Mouse (Mus musculus) midbrain, embryonic 13.5 days (tissue): ENCODE measurements around the gene Nsrp1. TPM values are rescaled to one million over a fixed set of nuclear protein-coding genes. Genes with fewer than 3 reads are reported as not detected.
"Not testable (repeated sequence)": the region's sequence is repeated elsewhere in the genome, so short reads cannot be mapped to it uniquely, and the experiment has no call there.

Experiments
- ATAC-seq: fragments of 200-750 bp; cut with Nextera tagmentation; 2 replicates; pipeline ENCODE4 v1.8.0; 2017; ENCODE audit warnings: mild to moderate bottlenecking, moderate TSS enrichment, moderate library complexity
- H3K27ac ChIP-seq: fragments of 300-500 bp; sonication (generic); 2 replicates; pipeline ENCODE4 v1.5.1; 2015; ENCODE audit warnings: inconsistent platforms, mild to moderate bottlenecking, moderate library complexity
- H3K27me3 ChIP-seq: fragments of 300-500 bp; sonication (generic); 2 replicates; pipeline ENCODE4 v1.6.1; 2015; ENCODE audit warnings: mild to moderate bottlenecking, inconsistent platforms
- H3K36me3 ChIP-seq: fragments of 300-500 bp; sonication (generic); 2 replicates; pipeline ENCODE4 v1.6.1; 2015; ENCODE audit warnings: mild to moderate bottlenecking, inconsistent platforms
- H3K4me1 ChIP-seq: fragments of 300-500 bp; sonication (generic); replicated peaks from 2 replicates; pipeline ENCODE4 v1.6.1; 2015; ENCODE audit warnings: inconsistent platforms
- H3K4me2 ChIP-seq: fragments of 300-500 bp; sonication (generic); replicated peaks from 2 replicates; pipeline ENCODE4 v1.6.1; 2015; ENCODE audit warnings: moderate library complexity, mild to moderate bottlenecking, inconsistent platforms
- H3K4me3 ChIP-seq: fragments of 300-500 bp; sonication (generic); replicated peaks from 2 replicates; pipeline ENCODE4 v1.5.1; 2015; ENCODE audit warnings: mild to moderate bottlenecking, inconsistent platforms
- H3K9ac ChIP-seq: fragments of 300-500 bp; sonication (generic); replicated peaks from 2 replicates; pipeline ENCODE4 v1.6.1; 2015; ENCODE audit warnings: mild to moderate bottlenecking, inconsistent platforms
- H3K9me3 ChIP-seq: fragments of 300-500 bp; sonication (generic); 2 replicates; pipeline ENCODE4 v1.6.1; 2016; ENCODE audit warnings: mild to moderate bottlenecking, inconsistent platforms
- WGBS: fragments of 180-500 bp; shearing (Covaris S2); methylation state at CpG from one replicate; pipeline ENCODE4 v1.1.7; 2015; 5-methylcytosine and 5-hydroxymethylcytosine counted together
- polyA plus RNA-seq: library from polyadenylated mRNA; unstranded; fragments of >200 nt; fragmentation: Nextera tagmentation; extraction: Ambion mirVana; gene quantifications from 2 replicates; pipeline ENCODE4 v1.2.1, GENCODE M21; 2015

Gene Nsrp1
- 73.9 and 78.5 TPM in 2 replicates for polyA plus RNA-seq

DNA sequence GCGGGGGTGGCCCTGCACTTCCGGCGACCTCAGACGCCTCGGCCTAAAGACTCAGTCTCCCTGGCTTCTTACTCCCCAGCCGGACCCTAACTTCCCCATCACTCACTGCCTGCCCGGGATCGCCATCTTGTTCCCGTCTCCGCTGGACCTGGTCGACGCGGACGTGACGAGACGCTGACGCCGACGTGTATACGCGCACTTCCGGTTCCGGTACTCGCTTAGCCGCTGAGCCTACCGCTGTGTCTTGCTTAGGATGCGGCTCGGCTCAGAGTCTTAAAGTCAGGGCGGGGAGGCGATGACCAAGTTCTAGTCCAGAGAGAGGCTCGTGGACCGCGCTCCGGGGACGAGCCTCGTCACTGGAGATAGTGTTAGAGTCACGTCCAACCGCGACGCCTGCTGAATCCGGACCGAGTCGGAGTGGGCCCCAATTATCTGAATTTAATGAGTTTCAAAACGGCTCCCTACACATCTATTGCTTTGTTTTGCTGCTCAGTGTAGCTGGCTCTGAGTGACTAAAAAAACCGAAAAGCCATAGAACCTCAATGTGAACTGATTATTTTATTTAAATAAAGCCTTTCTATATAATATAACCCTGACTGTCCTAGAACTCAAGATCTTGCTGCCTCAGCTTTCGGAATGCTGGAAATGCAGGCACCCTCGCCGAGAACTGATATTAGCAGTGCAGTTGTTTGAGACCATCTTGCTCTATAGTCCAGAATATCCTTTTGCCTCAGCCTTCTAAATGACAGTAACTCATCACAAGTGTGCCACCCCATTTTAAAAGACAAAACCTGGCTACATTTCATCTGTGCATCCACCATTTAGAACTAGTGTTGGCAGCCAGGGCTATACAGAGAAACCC lies at the start of gene Nsrp1:
Gene Nsrp1 (minus strand): TSS at position 163 of the 862 bp plus-strand sequence.
- peaks cover 9% of the 10 kb centered on the region for H3K4me1 ChIP-seq
- H3K4me2 ChIP-seq: peak within 1 kb of the TSS; percentile 97
- H3K27ac ChIP-seq: peak within 1 kb of the TSS; percentile 91
- H3K9me3 ChIP-seq: no peaks in the 10 kb centered on the region
- H3K4me3 ChIP-seq: peak within 1 kb of the TSS; percentile 92
- peaks cover 25% of the 10 kb centered on the region for H3K36me3 ChIP-seq
- 4% methylated on average over 48 of the region's 48 CpGs for WGBS
- ATAC-seq: peak; percentile 100
- H3K27me3 ChIP-seq: peaks cover 25% of the 10 kb centered on the region
- peak within 1 kb of the TSS; percentile 84 for H3K9ac ChIP-seq

DNA sequence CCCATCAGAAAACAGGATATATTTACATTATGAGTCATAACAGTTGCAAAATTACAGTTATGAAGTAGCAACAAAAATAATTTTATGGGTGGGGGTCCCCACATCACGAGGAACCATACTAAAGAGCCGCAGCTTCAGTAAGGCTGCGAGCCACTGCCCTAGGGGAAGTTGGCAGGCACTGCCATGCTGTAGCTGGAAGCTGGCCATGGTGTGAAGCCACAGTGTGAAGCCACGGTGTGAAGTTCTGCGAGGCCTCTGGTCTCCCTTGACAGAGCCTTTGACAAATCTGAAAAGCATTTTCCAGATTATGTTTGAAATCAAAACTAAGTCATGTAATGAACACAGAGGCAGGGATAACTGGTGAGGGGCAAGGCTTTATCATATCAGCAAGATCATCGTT lies 32.9 kb upstream of the Nsrp1 start:
- Histone ChIP-seq H3K4me3 (no peak overlapping the region), H3K36me3 (no peaks in the 10 kb centered on the region), H3K9ac (no peak overlapping the region), H3K9me3 (no peaks in the 10 kb centered on the region), H3K27me3 (no peaks in the 10 kb centered on the region), H3K4me2 (no peak overlapping the region), H3K27ac (no peak overlapping the region), H3K4me1 (no peaks in the 10 kb centered on the region)
- WGBS: 91% methylated on average over 6 of the region's 6 CpGs
- no peak for ATAC-seq

GRCm38 (mm10) chr11:77108442-77108841 lies 30.2 kb upstream of the Nsrp1 start:
- Histone ChIP-seq H3K36me3 (no peaks in the 10 kb centered on the region), H3K4me2 (no peak overlapping the region), H3K27ac (no peak overlapping the region), H3K9me3 (no peaks in the 10 kb centered on the region), H3K4me1 (no peaks in the 10 kb centered on the region), H3K27me3 (no peaks in the 10 kb centered on the region), H3K9ac (no peak overlapping the region), H3K4me3 (no peak overlapping the region)
- 89% methylated on average over 6 of the region's 6 CpGs for WGBS
- ATAC-seq: no peak

DNA sequence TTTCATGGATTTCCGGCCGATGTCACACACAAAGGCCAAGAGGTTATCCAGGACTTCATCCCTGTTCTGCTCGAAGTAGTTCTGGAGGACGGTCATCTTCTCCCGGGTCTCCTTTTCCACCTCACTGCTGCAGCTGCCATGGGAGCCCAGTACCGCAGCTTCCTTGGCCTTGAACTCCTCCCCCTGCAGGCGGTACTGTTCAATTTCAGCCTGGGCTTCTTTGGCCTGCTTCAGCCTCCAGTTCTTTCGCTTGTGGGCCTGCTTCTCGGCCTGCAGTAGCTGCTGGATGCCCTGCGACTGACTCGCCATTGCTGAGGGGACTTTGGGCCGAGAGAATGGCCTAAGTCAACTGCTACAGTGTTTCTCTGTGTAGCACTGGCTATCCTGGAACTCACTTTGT lies 29.6 kb upstream of the Nsrp1 start:
- not testable (repeated sequence) for H3K9ac ChIP-seq, H3K27me3 ChIP-seq, ATAC-seq, H3K4me2 ChIP-seq, H3K27ac ChIP-seq, H3K36me3 ChIP-seq, H3K4me3 ChIP-seq, H3K4me1 ChIP-seq, H3K9me3 ChIP-seq
- 82% methylated on average over 12 of the region's 12 CpGs for WGBS

DNA sequence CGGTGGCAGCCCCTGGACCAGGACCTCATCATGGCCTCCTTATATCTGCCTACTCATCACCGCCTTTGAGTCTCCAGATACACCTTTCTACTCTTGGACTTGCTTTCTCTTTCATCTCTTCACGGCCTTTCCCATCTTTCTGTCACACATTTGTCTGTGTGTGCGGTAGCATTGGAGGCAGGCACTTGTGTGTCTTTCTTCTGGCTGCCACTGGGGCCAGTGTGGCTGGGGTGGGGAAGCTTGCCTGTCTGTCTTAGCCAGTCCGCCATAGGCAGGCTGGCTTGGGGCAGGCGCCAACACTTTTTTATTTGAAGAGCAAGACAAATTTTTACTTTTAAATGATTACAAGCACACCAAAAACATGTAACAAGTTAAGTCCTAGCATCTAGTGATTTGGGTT lies 28.7 kb upstream of the Nsrp1 start:
- Histone ChIP-seq H3K9ac (no peak overlapping the region), H3K4me2 (no peak overlapping the region), H3K4me1 (no peaks in the 10 kb centered on the region), H3K9me3 (no peaks in the 10 kb centered on the region), H3K36me3 (no peaks in the 10 kb centered on the region), H3K27me3 (no peaks in the 10 kb centered on the region), H3K4me3 (no peak overlapping the region), H3K27ac (no peak overlapping the region)
- ATAC-seq: no peak
- 95% methylated on average over 6 of the region's 6 CpGs for WGBS

- Histone ChIP-seq H3K27ac (no peak overlapping the region), H3K36me3 (no peaks in the 10 kb centered on the region), H3K4me2 (no peak overlapping the region), H3K4me1 (0 out of 2 replicates have a peak, but pooled peaks cover 5% of the 10 kb centered on the region), H3K4me3 (no peak overlapping the region), H3K9ac (no peak overlapping the region), H3K27me3 (no peaks in the 10 kb centered on the region), H3K9me3 (no peaks in the 10 kb centered on the region)
- WGBS: 14% methylated on average over 10 of the region's 10 CpGs
- ATAC-seq: peak; percentile 74
These were observed 22.1 kb upstream of the Nsrp1 start for GRCm38 (mm10) chr11:77100137-77100937.

DNA sequence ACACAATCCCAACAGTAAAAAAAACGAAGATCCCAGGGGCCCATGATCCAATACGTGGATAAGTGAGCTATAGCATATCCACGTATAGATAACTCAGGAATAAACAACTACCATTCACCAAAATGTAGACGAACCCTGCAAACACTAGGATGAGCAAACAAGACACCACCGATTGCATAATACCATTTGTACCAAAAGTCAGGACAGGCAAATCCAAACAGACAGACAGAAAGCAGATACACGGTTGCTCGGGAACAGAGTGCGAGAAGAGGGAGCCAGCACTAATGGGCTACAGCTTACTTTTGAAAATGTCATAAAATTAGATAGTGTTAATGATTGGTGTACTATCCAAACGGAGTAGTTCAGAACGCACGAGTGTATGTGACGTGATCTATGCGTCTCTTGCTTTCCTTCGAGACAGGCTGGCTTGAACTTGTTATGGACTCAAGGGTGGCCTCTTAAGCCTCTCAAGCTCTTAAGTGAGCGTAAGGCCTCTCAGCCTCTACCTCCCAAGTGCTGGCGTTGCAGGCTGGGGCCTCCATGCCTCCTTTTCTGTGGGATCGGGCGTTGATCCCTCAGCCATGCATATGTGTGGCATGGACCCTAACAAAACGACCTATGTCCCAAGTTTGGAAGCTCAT lies 20.2 kb upstream of the Nsrp1 start:
- 79% methylated on average over 19 of the region's 19 CpGs for WGBS
- Histone ChIP-seq H3K4me3 (no peak overlapping the region), H3K27ac (no peak overlapping the region), H3K27me3 (no peaks in the 10 kb centered on the region), H3K9me3 (no peaks in the 10 kb centered on the region), H3K36me3 (no peaks in the 10 kb centered on the region), H3K4me1 (0 out of 2 replicates have a peak, but pooled peaks cover 5% of the 10 kb centered on the region), H3K4me2 (no peak overlapping the region), H3K9ac (no peak overlapping the region)
- no peak for ATAC-seq

- H3K4me2 ChIP-seq: no peak overlapping the region
These were observed 18.8 kb upstream of the Nsrp1 start for GRCm38 (mm10) chr11:77096991-77097390.

GRCm38 (mm10) chr11:77096581-77096980 lies 18.3 kb upstream of the Nsrp1 start:
- WGBS: 69% methylated on average over 3 of the region's 3 CpGs
- H3K9ac ChIP-seq: 0 out of 2 replicates have a peak overlapping the region, but pooled peaks have one; percentile 28
- no peaks in the 10 kb centered on the region for H3K9me3 ChIP-seq
- no peak overlapping the region for H3K4me3 ChIP-seq
- no peaks in the 10 kb centered on the region for H3K27me3 ChIP-seq
- H3K4me2 ChIP-seq: no peak overlapping the region
- no peak overlapping the region for H3K27ac ChIP-seq
- no peaks in the 10 kb centered on the region for H3K36me3 ChIP-seq
- ATAC-seq: no peak
- 0 out of 2 replicates have a peak, but pooled peaks cover 7% of the 10 kb centered on the region for H3K4me1 ChIP-seq

More at GRCm38 (mm10) chr11:77096991-77097390, 18.8 kb upstream of the Nsrp1 start:
- H3K36me3 ChIP-seq: no peaks in the 10 kb centered on the region
- H3K4me1 ChIP-seq: 0 out of 2 replicates have a peak, but pooled peaks cover 7% of the 10 kb centered on the region
- H3K9ac ChIP-seq: 0 out of 2 replicates have a peak overlapping the region, but pooled peaks have one; percentile 28
- no peaks in the 10 kb centered on the region for H3K27me3 ChIP-seq
- no peak for ATAC-seq
- 78% methylated on average over 7 of the region's 7 CpGs for WGBS
- H3K27ac ChIP-seq: no peak overlapping the region
- H3K4me3 ChIP-seq: no peak overlapping the region
- no peaks in the 10 kb centered on the region for H3K9me3 ChIP-seq

DNA sequence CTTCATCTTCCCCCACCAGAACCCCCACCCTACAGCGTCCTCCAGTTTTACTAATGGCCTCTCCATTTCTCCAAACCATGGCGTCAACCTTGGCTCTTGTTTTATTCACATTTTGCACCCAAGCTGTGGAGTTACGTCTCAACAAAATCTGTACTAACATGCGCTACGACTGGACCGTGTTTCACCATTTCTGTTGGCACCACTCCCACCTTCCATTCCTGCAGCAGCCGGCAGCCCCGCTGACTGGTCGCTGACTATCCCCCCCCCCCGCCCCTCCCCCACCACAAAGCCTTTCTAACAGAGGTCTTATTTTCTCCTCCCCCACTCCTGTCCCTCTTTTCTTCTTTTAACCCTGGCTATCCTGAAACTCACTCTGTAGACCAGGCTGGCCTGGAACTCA lies 17.0 kb upstream of the Nsrp1 start:
- no peak for ATAC-seq
- no peak overlapping the region for H3K27ac ChIP-seq
- 0 out of 2 replicates have a peak, but pooled peaks cover 3% of the 10 kb centered on the region for H3K4me1 ChIP-seq
- H3K4me2 ChIP-seq: no peak overlapping the region
- no peaks in the 10 kb centered on the region for H3K9me3 ChIP-seq
- WGBS: 58% methylated on average over 10 of the region's 10 CpGs
- H3K27me3 ChIP-seq: peaks cover 3% of the 10 kb centered on the region; the same call in 1 of the 2 replicates
- no peak overlapping the region for H3K9ac ChIP-seq
- H3K36me3 ChIP-seq: no peaks in the 10 kb centered on the region
- H3K4me3 ChIP-seq: no peak overlapping the region

DNA sequence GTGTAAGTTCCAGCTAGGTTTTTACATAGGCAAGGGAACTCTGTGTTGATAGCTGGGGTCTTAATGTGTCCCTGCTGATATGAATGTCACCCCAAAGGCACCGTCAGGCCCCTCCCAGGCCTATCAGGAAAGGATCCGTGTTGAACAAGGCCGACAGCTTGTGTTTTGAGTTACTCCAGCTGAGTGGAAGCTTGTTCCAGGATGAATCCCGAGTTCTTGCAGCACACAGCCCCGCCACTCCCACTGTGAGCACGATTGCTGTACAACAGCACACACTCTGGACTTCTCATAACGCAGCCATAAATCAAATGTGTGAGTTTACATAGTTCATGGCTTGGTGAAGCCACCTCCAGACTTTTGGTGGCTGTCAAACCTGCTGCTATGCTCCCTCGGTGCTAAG lies 15.9 kb upstream of the Nsrp1 start:
- 76% methylated on average over 8 of the region's 8 CpGs for WGBS

More for the DNA sequence above, 15.9 kb upstream of the Nsrp1 start:
- Histone ChIP-seq H3K4me2 (no peak overlapping the region), H3K27me3 (peaks cover 3% of the 10 kb centered on the region; the same call in 1 of the 2 replicates), H3K36me3 (no peaks in the 10 kb centered on the region), H3K4me3 (no peak overlapping the region), H3K9me3 (no peaks in the 10 kb centered on the region), H3K4me1 (0 out of 2 replicates have a peak, but pooled peaks cover 2% of the 10 kb centered on the region), H3K27ac (no peak overlapping the region), H3K9ac (no peak overlapping the region)
- no peak for ATAC-seq
